Mouse (Mus musculus) heart, adult 2 months (tissue): ENCODE data around the gene C1galt1. TPM values are rescaled to one million over a fixed set of nuclear protein-coding genes. Genes with fewer than 3 reads are reported as not detected.

ENCODE experiments used
- DNase-seq, 2 experiments: peaks; one replicate each; pipeline ENCODE4 v3.0.0; 2021
- H3K27ac ChIP-seq: fragments of 200-600 bp; 2 replicates; pipeline ENCODE4 v1.8.1; 2022
- H3K27me3 ChIP-seq: fragments of 200-500 bp; 2 replicates; pipeline ENCODE4 v1.6.1; 2012; ENCODE audit warnings: mild to moderate bottlenecking, low read length, inconsistent platforms, mixed read lengths; ENCODE audit not compliant: control insufficient read depth, insufficient read depth
- H3K36me3 ChIP-seq: fragments of 200-500 bp; 2 replicates; pipeline ENCODE4 v1.6.1; 2012; ENCODE audit warnings: low read length, inconsistent platforms; ENCODE audit not compliant: control insufficient read depth, insufficient read depth
- H3K4me1 ChIP-seq: fragments of 200-500 bp; 2 replicates; pipeline ENCODE4 v1.6.1; 2011; ENCODE audit warnings: low read length; ENCODE audit not compliant: control insufficient read depth, insufficient read depth
- H3K4me3 ChIP-seq: fragments of 200-600 bp; 2 replicates; pipeline ENCODE4 v1.8.1; 2022
- H3K79me2 ChIP-seq: fragments of 200-500 bp; replicated peaks from 2 replicates; pipeline ENCODE4 v1.6.1; 2012; ENCODE audit warnings: mild to moderate bottlenecking, inconsistent platforms, low read length, moderate library complexity, mixed read lengths; ENCODE audit not compliant: control insufficient read depth, insufficient read depth
- H3K9ac ChIP-seq: fragments of 200-500 bp; 2 replicates; pipeline ENCODE4 v1.6.1; 2012; ENCODE audit warnings: low read depth, mild to moderate bottlenecking, control low read depth, inconsistent platforms, low read length, mixed read lengths
- CTCF ChIP-seq: fragments of 200-600 bp; IDR thresholded peaks from 2 replicates; pipeline ENCODE4 v1.8.1; 2022; ENCODE audit warnings: antibody characterized with exemption, mild to moderate bottlenecking, moderate library complexity
- EP300 ChIP-seq: fragments of 200-500 bp; IDR thresholded peaks from 2 replicates; pipeline ENCODE4 v1.6.1; 2011; ENCODE audit warnings: low read depth, low read length, control low read depth; ENCODE audit not compliant: insufficient read depth
- POLR2A ChIP-seq: fragments of 200-500 bp; IDR thresholded peaks from 2 replicates; pipeline ENCODE4 v1.6.1; 2011; ENCODE audit warnings: mild to moderate bottlenecking, low read depth, low read length, control low read depth; ENCODE audit not compliant: insufficient read depth
- whole genome bisulfite sequencing: fragments of 180-500 bp; shearing (Covaris S2); methylation state at CpG from one replicate; pipeline ENCODE4 v1.1.7; 2018; 5-methylcytosine and 5-hydroxymethylcytosine counted together
- intact Hi-C: fragments of 180-260 bp; cut with DNase I; formaldehyde crosslinking; loops from one replicate; pipeline ENCODE4 v1.15.1; 2025
- polyA plus RNA-seq: library from polyadenylated mRNA; depleted of rRNA; stranded (reverse); fragments of >200 nt; gene quantifications from 2 replicates; pipeline ENCODE4 v1.2.3, GENCODE M21; 2012
- total RNA-seq, 2 experiments: library from RNA; stranded (reverse); gene quantifications; 2 replicates each; pipeline ENCODE4 v1.2.3; 2021

Gene C1galt1
- total and polyA plus RNA-seq, 3 experiments = 2.6 to 15.1 (median 13.3) TPM

- no peak overlapping the region for H3K4me3 ChIP-seq
- no peak for DNase-seq
- peaks cover 14% of the 10 kb centered on the region for H3K4me1 ChIP-seq
- peaks cover 1% of the 10 kb centered on the region for H3K79me2 ChIP-seq
- no peak overlapping the region for H3K9ac ChIP-seq
- intact Hi-C loops = no loop called here
- TF ChIP-seq POLR2A (no peak), CTCF (peak; percentile 20; the same call in 1 of the 2 replicates), EP300 (no peak)
- peaks cover 18% of the 10 kb centered on the region for H3K36me3 ChIP-seq
- H3K27me3 ChIP-seq = no peaks in the 10 kb centered on the region
- WGBS = 67% methylated on average over 5 of the region's 5 CpGs
- no peak overlapping the region for H3K27ac ChIP-seq
Measured at GRCm38 (mm10) chr6:7856682-7857290, 12.1 kb downstream of the C1galt1 start.

- Histone ChIP-seq H3K27me3 (no peaks in the 10 kb centered on the region), H3K27ac (no peak overlapping the region), H3K79me2 (peaks cover 1% of the 10 kb centered on the region), H3K4me1 (peaks cover 15% of the 10 kb centered on the region), H3K4me3 (no peak overlapping the region), H3K36me3 (peaks cover 18% of the 10 kb centered on the region), H3K9ac (no peak overlapping the region)
- WGBS = 54% methylated on average over 8 of the region's 8 CpGs
- intact Hi-C loops = no loop called here
- peak in 1 of 2 experiments; percentile 18 for DNase-seq
- TF ChIP-seq CTCF (no peak), EP300 (no peak), POLR2A (no peak)
Measured at GRCm38 (mm10) chr6:7857356-7858247, 13.0 kb downstream of the C1galt1 start.

GRCm38 (mm10) chr6:7858586-7858985 lies 13.9 kb downstream of the C1galt1 start:
- DNase-seq = no peak
- TF ChIP-seq POLR2A (no peak), CTCF (no peak), EP300 (no peak)
- WGBS = 69% methylated on average over 5 of the region's 5 CpGs
- Histone ChIP-seq H3K27ac (no peak overlapping the region), H3K79me2 (peaks cover 1% of the 10 kb centered on the region), H3K27me3 (no peaks in the 10 kb centered on the region), H3K4me3 (no peak overlapping the region), H3K9ac (no peak overlapping the region), H3K36me3 (peaks cover 18% of the 10 kb centered on the region), H3K4me1 (peaks cover 16% of the 10 kb centered on the region)
- intact Hi-C loops = no loop called here

GRCm38 (mm10) chr6:7859161-7859560 lies 14.5 kb downstream of the C1galt1 start:
- WGBS = 62% methylated on average over 3 of the region's 3 CpGs
- Histone ChIP-seq H3K36me3 (peaks cover 18% of the 10 kb centered on the region), H3K27ac (no peak overlapping the region), H3K4me1 (peaks cover 16% of the 10 kb centered on the region), H3K4me3 (no peak overlapping the region), H3K9ac (no peak overlapping the region), H3K79me2 (peaks cover 1% of the 10 kb centered on the region; the same call in 1 of the 2 replicates), H3K27me3 (no peaks in the 10 kb centered on the region)
- intact Hi-C loops = no loop called here
- peak in 1 of 2 experiments; percentile 23 for DNase-seq
- TF ChIP-seq CTCF = 0 out of 2 replicates have a peak, but pooled peaks have one; percentile 7
- TF ChIP-seq POLR2A = no peak

- Histone ChIP-seq H3K4me1 (peaks cover 16% of the 10 kb centered on the region), H3K4me3 (no peak overlapping the region), H3K27ac (no peak overlapping the region), H3K79me2 (peaks cover 1% of the 10 kb centered on the region; the same call in 1 of the 2 replicates), H3K36me3 (peaks cover 20% of the 10 kb centered on the region), H3K27me3 (no peaks in the 10 kb centered on the region), H3K9ac (no peak overlapping the region)
- no peak for DNase-seq
- 37% methylated on average over 3 of the region's 3 CpGs for WGBS
- intact Hi-C loops = no loop called here
- TF ChIP-seq POLR2A = no peak
- TF ChIP-seq EP300 = no peak
- no peak for TF ChIP-seq CTCF
Measured at GRCm38 (mm10) chr6:7861033-7861432, 16.4 kb downstream of the C1galt1 start.

GRCm38 (mm10) chr6:7863354-7863753 lies 18.7 kb downstream of the C1galt1 start:
- H3K9ac ChIP-seq = no peak overlapping the region
- intact Hi-C loops = no loop called here
- H3K4me1 ChIP-seq = peaks cover 7% of the 10 kb centered on the region
- TF ChIP-seq EP300 (no peak), CTCF (no peak), POLR2A (no peak)
- H3K36me3 ChIP-seq = peaks cover 16% of the 10 kb centered on the region
- no peak overlapping the region for H3K4me3 ChIP-seq
- H3K27me3 ChIP-seq = no peaks in the 10 kb centered on the region
- no peak overlapping the region for H3K27ac ChIP-seq
- WGBS = 76% methylated on average over 4 of the region's 4 CpGs
- H3K79me2 ChIP-seq = no peaks in the 10 kb centered on the region; the same call in 1 of the 2 replicates
- no peak for DNase-seq
